Mouse (Mus musculus) hindbrain, embryonic 10.5 days (tissue): ENCODE results near the gene Nisch. TPM values are rescaled to one million over a fixed set of nuclear protein-coding genes. Genes with fewer than 3 reads are reported as not detected.
A peak's percentile ranks its signal among the peaks of the same experiment; 100 is the strongest.

Experiments used
- DNase-seq: peaks from one replicate; pipeline ENCODE4 v3.0.0-alpha.2; 2017; ENCODE audit warnings: low spot score
- H3K27ac ChIP-seq: fragments of 300-500 bp; sonication (generic); 2 replicates; pipeline ENCODE4 v1.5.1; 2016; ENCODE audit warnings: mild to moderate bottlenecking, moderate library complexity
- H3K27me3 ChIP-seq: fragments of 300-500 bp; sonication (generic); 2 replicates; pipeline ENCODE4 v1.6.1; 2016; ENCODE audit warnings: mild to moderate bottlenecking; ENCODE audit not compliant: poor library complexity, insufficient read depth, severe bottlenecking
- H3K36me3 ChIP-seq: fragments of 300-500 bp; sonication (generic); 2 replicates; pipeline ENCODE4 v1.6.1; 2016; ENCODE audit warnings: mild to moderate bottlenecking, moderate library complexity
- H3K4me1 ChIP-seq: fragments of 300-500 bp; sonication (generic); replicated peaks from 2 replicates; pipeline ENCODE4 v1.6.1; 2016; ENCODE audit warnings: mild to moderate bottlenecking
- H3K4me3 ChIP-seq: fragments of 300-500 bp; sonication (generic); 2 replicates; pipeline ENCODE4 v1.5.1; 2016; ENCODE audit warnings: mild to moderate bottlenecking, moderate library complexity
- H3K9me3 ChIP-seq: fragments of 300-500 bp; sonication (generic); 2 replicates; pipeline ENCODE4 v1.6.1; 2016; ENCODE audit warnings: mild to moderate bottlenecking, moderate library complexity
- WGBS: fragments of 180-500 bp; shearing (Covaris S2); methylation state at CpG from one replicate; pipeline ENCODE4 v1.1.7; 2016; 5-methylcytosine and 5-hydroxymethylcytosine counted together
- polyA plus RNA-seq: library from polyadenylated mRNA; unstranded; fragments of >200 nt; fragmentation: Nextera tagmentation; extraction: Ambion mirVana; gene quantifications from 2 replicates; pipeline ENCODE4 v1.2.1, GENCODE M21; 2016

Gene Nisch
- polyA plus RNA-seq, 1 experiment from 2014 or later: 459 TPM

GRCm38 (mm10) chr14:31165010-31165409, 51.7 kb downstream of the Nisch start:
- no peaks in the 10 kb centered on the region for H3K9me3 ChIP-seq
- WGBS: 77% methylated on average over 2 of the region's 2 CpGs
- peaks cover 31% of the 10 kb centered on the region for H3K4me1 ChIP-seq
- DNase-seq: no peak
- H3K36me3 ChIP-seq: peaks cover 4% of the 10 kb centered on the region
- H3K27ac ChIP-seq: peak overlapping the region; percentile 29; the same call in 1 of the 2 replicates
- no peaks in the 10 kb centered on the region for H3K27me3 ChIP-seq
- no peak overlapping the region for H3K4me3 ChIP-seq

- H3K27me3 ChIP-seq: no peaks in the 10 kb centered on the region
- no peaks in the 10 kb centered on the region for H3K9me3 ChIP-seq
- peaks cover 31% of the 10 kb centered on the region for H3K4me1 ChIP-seq
- 90% methylated on average over 8 of the region's 8 CpGs for WGBS
- H3K4me3 ChIP-seq: no peak overlapping the region
- no peaks in the 10 kb centered on the region for H3K36me3 ChIP-seq
- no peak for DNase-seq
- no peak overlapping the region for H3K27ac ChIP-seq
Measured at GRCm38 (mm10) chr14:31164067-31164466, 52.7 kb downstream of the Nisch start.

GRCm38 (mm10) chr14:31161638-31162037, 55.1 kb downstream of the Nisch start:
- no peaks in the 10 kb centered on the region for H3K27me3 ChIP-seq
- no peak overlapping the region for H3K4me3 ChIP-seq
- H3K27ac ChIP-seq: no peak overlapping the region
- WGBS: 78% methylated on average over 10 of the region's 10 CpGs
- H3K4me1 ChIP-seq: peaks cover 32% of the 10 kb centered on the region
- no peaks in the 10 kb centered on the region for H3K36me3 ChIP-seq
- no peak for DNase-seq
- no peaks in the 10 kb centered on the region for H3K9me3 ChIP-seq

GRCm38 (mm10) chr14:31161191-31161590, 55.6 kb downstream of the Nisch start:
- H3K4me1 ChIP-seq: peaks cover 27% of the 10 kb centered on the region
- no peaks in the 10 kb centered on the region for H3K27me3 ChIP-seq
- DNase-seq: no peak
- no peak overlapping the region for H3K4me3 ChIP-seq
- H3K9me3 ChIP-seq: no peaks in the 10 kb centered on the region
- no peaks in the 10 kb centered on the region for H3K36me3 ChIP-seq
- 90% methylated on average over 7 of the region's 7 CpGs for WGBS
- no peak overlapping the region for H3K27ac ChIP-seq

DNA sequence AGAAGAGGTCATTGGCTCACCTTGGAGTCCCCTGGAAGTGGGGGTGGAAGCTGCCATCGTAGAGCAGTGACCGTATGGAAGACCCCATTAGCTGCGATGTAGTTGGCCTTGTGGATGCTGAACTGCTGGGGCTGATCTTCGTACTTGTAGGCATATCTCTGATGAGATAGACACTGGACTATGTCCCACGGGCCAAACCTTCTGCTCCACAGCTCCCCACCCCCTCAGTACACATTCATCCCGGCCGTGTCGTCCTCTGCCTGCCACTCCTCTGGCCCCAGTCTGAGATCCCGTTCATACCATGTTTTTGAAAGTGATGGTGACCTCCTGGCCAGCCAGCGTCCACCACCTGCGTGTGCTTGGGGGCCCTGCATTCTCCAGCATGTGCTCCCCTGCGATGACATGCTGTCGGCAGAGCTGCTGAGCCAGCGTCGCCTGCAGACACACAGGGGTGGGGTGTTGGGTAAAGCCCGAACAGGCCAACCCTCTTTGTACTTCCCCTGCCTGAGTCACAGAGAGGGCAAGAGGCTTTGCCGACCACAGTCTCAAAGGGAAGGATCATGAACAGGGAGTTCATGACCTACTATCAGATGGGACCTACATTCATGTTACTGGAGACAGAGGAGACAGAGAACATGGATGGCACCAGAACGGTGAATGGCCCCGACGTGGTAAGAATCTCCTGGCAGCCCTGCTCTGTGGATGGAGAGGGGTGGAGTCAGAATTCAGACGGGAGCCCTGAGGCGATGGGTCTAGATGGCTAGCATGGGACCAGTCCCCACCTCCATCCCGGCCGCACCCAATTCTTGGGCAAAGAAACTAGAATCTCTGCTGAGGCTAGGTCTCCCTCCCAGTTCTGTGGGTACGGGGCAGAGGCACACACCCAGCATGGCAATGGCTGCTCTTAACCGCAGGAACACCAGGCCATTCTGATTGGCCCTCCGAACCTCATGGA, 56.3 kb downstream of the Nisch start:
- Histone ChIP-seq H3K27me3 (no peaks in the 10 kb centered on the region), H3K36me3 (no peaks in the 10 kb centered on the region), H3K4me1 (peaks cover 21% of the 10 kb centered on the region; the same call in 1 of the 2 replicates), H3K4me3 (no peak overlapping the region), H3K27ac (0 out of 2 replicates have a peak overlapping the region, but pooled peaks have one; percentile 3), H3K9me3 (no peaks in the 10 kb centered on the region)
- DNase-seq: no peak
- 79% methylated on average over 27 of the region's 27 CpGs for WGBS

- no peaks in the 10 kb centered on the region for H3K27me3 ChIP-seq
- H3K4me1 ChIP-seq: peaks cover 10% of the 10 kb centered on the region; the same call in 1 of the 2 replicates
- H3K36me3 ChIP-seq: peaks cover 33% of the 10 kb centered on the region
- 92% methylated on average over 11 of the region's 11 CpGs for WGBS
- H3K27ac ChIP-seq: no peak overlapping the region
- 0 out of 2 replicates have a peak, but pooled peaks cover 8% of the 10 kb centered on the region for H3K9me3 ChIP-seq
- H3K4me3 ChIP-seq: no peak overlapping the region
- no peak for DNase-seq
Measured at GRCm38 (mm10) chr14:31145694-31146093, 71.1 kb downstream of the Nisch start.

DNA sequence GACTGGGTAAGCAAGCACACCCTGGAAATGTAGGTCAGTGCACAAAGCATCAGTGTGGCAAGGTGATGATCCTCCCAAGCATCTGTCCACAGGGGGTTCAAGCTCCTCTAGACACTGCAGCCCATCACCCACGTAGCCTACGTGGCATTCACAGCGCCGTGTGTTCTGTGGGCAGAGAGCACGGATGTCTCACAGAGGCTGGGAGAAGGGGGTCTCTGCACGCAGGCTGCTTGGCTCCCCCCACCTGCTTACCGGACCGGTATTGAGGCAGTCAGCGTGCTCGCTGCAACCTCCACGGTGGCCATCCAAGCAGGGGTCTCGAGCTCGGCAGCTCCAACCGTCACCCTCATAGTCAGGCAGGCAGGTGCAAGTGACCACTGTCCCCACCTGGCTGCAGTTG, 75.7 kb downstream of the Nisch start:
- 96% methylated on average over 14 of the region's 14 CpGs for WGBS
- Histone ChIP-seq H3K27me3 (no peaks in the 10 kb centered on the region), H3K36me3 (peaks cover 77% of the 10 kb centered on the region), H3K4me3 (no peak overlapping the region), H3K4me1 (peaks cover 8% of the 10 kb centered on the region; the same call in 1 of the 2 replicates), H3K27ac (no peak overlapping the region), H3K9me3 (0 out of 2 replicates have a peak, but pooled peaks cover 8% of the 10 kb centered on the region)
- DNase-seq: no peak

DNA sequence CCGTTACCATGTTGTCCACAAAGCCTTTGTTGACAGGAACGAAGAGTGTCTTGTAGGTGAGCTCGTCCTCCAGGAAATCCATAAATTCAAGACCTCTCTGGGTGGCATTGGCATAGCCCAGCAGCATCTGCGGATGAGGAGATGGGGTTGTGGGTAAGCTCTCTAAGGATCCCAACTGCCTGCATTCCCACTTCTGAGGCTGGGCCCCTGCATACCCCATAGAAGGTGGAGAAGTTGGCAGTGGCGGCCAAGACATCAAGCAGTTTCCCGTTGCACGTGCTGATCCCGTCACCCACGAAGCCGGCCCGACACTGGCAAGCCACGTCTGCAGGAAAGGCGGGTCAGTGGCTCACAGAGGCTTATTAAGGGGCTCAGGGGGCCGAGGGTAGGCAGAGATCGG, 76.6 kb downstream of the Nisch start:
- Histone ChIP-seq H3K27ac (no peak overlapping the region), H3K9me3 (0 out of 2 replicates have a peak, but pooled peaks cover 8% of the 10 kb centered on the region), H3K36me3 (peaks cover 86% of the 10 kb centered on the region), H3K4me1 (peaks cover 8% of the 10 kb centered on the region; the same call in 1 of the 2 replicates), H3K4me3 (no peak overlapping the region), H3K27me3 (no peaks in the 10 kb centered on the region)
- DNase-seq: no peak
- 91% methylated on average over 15 of the region's 15 CpGs for WGBS

DNA sequence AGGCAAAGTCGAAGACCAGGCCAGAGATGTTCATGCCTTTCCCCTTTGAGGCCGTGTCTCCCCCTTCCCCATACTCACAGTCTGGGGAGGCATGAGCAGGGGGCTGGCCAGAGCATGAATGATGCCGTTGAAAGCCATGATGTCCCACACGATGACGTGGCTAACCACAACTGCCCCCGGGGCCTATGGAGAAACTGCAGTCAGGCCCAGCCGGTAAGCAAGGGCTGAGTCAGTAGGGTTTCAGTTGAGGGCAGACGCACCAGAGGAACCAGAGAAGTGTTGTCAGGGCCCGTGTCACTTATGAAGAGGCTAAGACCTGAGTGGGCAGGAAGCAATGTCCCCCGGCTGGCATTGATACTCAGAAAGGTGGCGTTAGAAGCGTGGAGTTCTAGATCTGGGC, 77.1 kb downstream of the Nisch start:
- Histone ChIP-seq H3K27ac (no peak overlapping the region), H3K4me1 (peaks cover 11% of the 10 kb centered on the region), H3K9me3 (0 out of 2 replicates have a peak, but pooled peaks cover 8% of the 10 kb centered on the region), H3K4me3 (no peak overlapping the region), H3K27me3 (no peaks in the 10 kb centered on the region), H3K36me3 (peaks cover 91% of the 10 kb centered on the region)
- DNase-seq: no peak
- 96% methylated on average over 12 of the region's 12 CpGs for WGBS

GRCm38 (mm10) chr14:31138897-31139429, 77.8 kb downstream of the Nisch start:
- DNase-seq: no peak
- no peak overlapping the region for H3K27ac ChIP-seq
- H3K9me3 ChIP-seq: 0 out of 2 replicates have a peak, but pooled peaks cover 8% of the 10 kb centered on the region
- H3K27me3 ChIP-seq: no peaks in the 10 kb centered on the region
- no peak overlapping the region for H3K4me3 ChIP-seq
- H3K36me3 ChIP-seq: peaks cover 98% of the 10 kb centered on the region
- H3K4me1 ChIP-seq: peaks cover 18% of the 10 kb centered on the region
- 94% methylated on average over 9 of the region's 9 CpGs for WGBS

GRCm38 (mm10) chr14:31138219-31138896, 78.4 kb downstream of the Nisch start:
- Histone ChIP-seq H3K4me1 (peaks cover 24% of the 10 kb centered on the region), H3K27me3 (no peaks in the 10 kb centered on the region), H3K27ac (peak overlapping the region; percentile 29; the same call in 1 of the 2 replicates), H3K36me3 (peaks cover 100% of the 10 kb centered on the region), H3K9me3 (0 out of 2 replicates have a peak, but pooled peaks cover 8% of the 10 kb centered on the region), H3K4me3 (no peak overlapping the region)
- DNase-seq: no peak
- WGBS: 90% methylated on average over 33 of the region's 35 CpGs

DNA sequence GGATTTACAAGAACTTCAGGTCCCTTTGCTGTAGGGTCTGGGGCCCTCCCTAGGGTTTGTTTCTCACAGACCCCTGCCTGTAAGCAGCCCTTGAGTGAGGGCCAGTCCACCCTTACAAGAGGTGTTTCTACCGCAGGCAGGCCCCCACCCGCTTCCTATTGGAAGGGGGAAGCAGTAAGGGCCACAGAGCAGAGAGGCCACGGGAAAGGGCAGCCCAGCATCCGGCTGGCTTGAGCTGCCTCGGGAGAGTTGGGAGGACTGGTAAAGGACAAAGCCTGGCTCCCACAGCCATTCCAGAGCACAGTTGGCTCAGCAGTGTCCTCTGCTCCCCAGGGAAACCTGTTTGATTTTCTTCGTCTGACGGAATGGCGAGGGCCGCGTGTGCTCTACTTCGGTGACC, 79.0 kb downstream of the Nisch start:
- Histone ChIP-seq H3K27me3 (no peaks in the 10 kb centered on the region), H3K36me3 (peaks cover 100% of the 10 kb centered on the region), H3K27ac (peak overlapping the region; percentile 50; the same call in 1 of the 2 replicates), H3K4me3 (no peak overlapping the region), H3K4me1 (peaks cover 29% of the 10 kb centered on the region), H3K9me3 (0 out of 2 replicates have a peak, but pooled peaks cover 7% of the 10 kb centered on the region)
- no peak for DNase-seq
- WGBS: 74% methylated on average over 11 of the region's 11 CpGs
